Mouse (Mus musculus): ENCODE data around the gene H2-T23. TPM values are rescaled to one million over a fixed set of nuclear protein-coding genes. Genes with fewer than 3 reads are reported as not detected.
"Not testable (repeated sequence)": the region's sequence is repeated elsewhere in the genome, so short reads cannot be mapped to it uniquely, and the experiment has no call there.

The H2-T23 gene
- polyA plus RNA-seq, 1 experiment from 2014 or later: 15.9 TPM

GRCm38 (mm10) chr17:36018979-36019378 lies 13.7 kb downstream of the H2-T23 start:
- WGBS: 51% methylated on average over 2 of the region's 2 CpGs
- Histone ChIP-seq H3K9me3 (ENCODE audit: control insufficient read depth, low read length) (peaks cover 5% of the 10 kb centered on the region; the same call in 1 of the 2 replicates), H3K4me3 (ENCODE audit: low read depth, low read length) (0 out of 2 replicates have a peak overlapping the region, but pooled peaks have one; percentile 6), H3K9ac (ENCODE audit: low read depth, low read length) (no peak overlapping the region), H3K27ac (ENCODE audit: low read depth, low read length) (peak overlapping the region; percentile 23; the same call in 1 of the 2 replicates), H3K4me2 (peak overlapping the region; percentile 64), H3K36me3 (ENCODE audit: control insufficient read depth, insufficient read depth, low read length) (peaks cover 9% of the 10 kb centered on the region), H3K27me3 (replicated peaks; ENCODE audit: control insufficient read depth, insufficient read depth, low read length) (no peaks in the 10 kb centered on the region), H3K4me1 (replicated peaks; ENCODE audit: control insufficient read depth, insufficient read depth, low read length) (peaks cover 11% of the 10 kb centered on the region)
- ATAC-seq (replicated peaks; ENCODE audit: low FRiP score) (no peak), DNase-seq (ENCODE audit: low spot score) (no peak)

- Histone ChIP-seq H3K4me1 (replicated peaks; ENCODE audit: control insufficient read depth, insufficient read depth, low read length) (peaks cover 4% of the 10 kb centered on the region; the same call in 1 of the 2 replicates), H3K9ac (ENCODE audit: low read depth, low read length) (no peak overlapping the region)
Observed at GRCm38 (mm10) chr17:36017046-36017445, 15.6 kb downstream of the H2-T23 start.

GRCm38 (mm10) chr17:36014977-36015376 lies 17.7 kb downstream of the H2-T23 start:
- 90% methylated on average over 5 of the region's 5 CpGs for WGBS
- no peak overlapping the region for H3K27ac ChIP-seq (ENCODE audit: low read depth, low read length)
- no peak overlapping the region for H3K4me2 ChIP-seq
- no peak for DNase-seq (ENCODE audit: low spot score)
- H3K27me3 ChIP-seq (replicated peaks; ENCODE audit: control insufficient read depth, insufficient read depth, low read length): no peaks in the 10 kb centered on the region
- no peak for ATAC-seq (replicated peaks; ENCODE audit: low FRiP score)
- H3K36me3 ChIP-seq (ENCODE audit: control insufficient read depth, insufficient read depth, low read length): peaks cover 9% of the 10 kb centered on the region
- no peaks in the 10 kb centered on the region; the same call in 1 of the 2 replicates for H3K4me1 ChIP-seq (replicated peaks; ENCODE audit: control insufficient read depth, insufficient read depth, low read length)
- H3K9ac ChIP-seq (ENCODE audit: low read depth, low read length): no peak overlapping the region
- H3K4me3 ChIP-seq (ENCODE audit: low read depth, low read length): no peak overlapping the region
- H3K9me3 ChIP-seq (ENCODE audit: control insufficient read depth, low read length): no peaks in the 10 kb centered on the region

More at GRCm38 (mm10) chr17:36017046-36017445, 15.6 kb downstream of the H2-T23 start:
- Histone ChIP-seq H3K4me2 (no peak overlapping the region), H3K27ac (ENCODE audit: low read depth, low read length) (no peak overlapping the region), H3K4me3 (ENCODE audit: low read depth, low read length) (no peak overlapping the region), H3K27me3 (replicated peaks; ENCODE audit: control insufficient read depth, insufficient read depth, low read length) (no peaks in the 10 kb centered on the region), H3K36me3 (ENCODE audit: control insufficient read depth, insufficient read depth, low read length) (peaks cover 9% of the 10 kb centered on the region), H3K9me3 (ENCODE audit: control insufficient read depth, low read length) (peaks cover 5% of the 10 kb centered on the region; the same call in 1 of the 2 replicates)
- WGBS: 87% methylated on average over 5 of the region's 5 CpGs
- ATAC-seq (replicated peaks; ENCODE audit: low FRiP score) (no peak), DNase-seq (ENCODE audit: low spot score) (no peak)

DNA sequence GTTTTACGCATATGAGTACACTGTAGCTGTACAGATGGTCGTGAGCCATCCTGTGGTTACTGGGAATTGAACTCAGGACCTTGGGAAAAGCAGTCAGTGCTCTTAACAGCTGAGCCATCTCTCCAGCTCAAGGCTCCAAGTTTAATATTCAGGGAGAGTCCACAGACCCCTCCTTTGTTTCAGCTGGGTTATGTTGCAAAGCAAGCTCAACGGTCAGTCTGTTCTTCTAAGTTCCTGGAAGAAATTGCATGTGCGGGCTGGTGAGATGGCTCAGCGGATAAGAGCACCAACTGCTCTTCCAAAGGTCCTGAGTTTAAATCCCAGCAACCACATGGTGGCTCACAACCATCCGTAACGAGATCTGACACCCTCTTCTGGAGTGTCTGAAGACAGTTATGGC lies 28.2 kb downstream of the H2-T23 start:
- peaks cover 14% of the 10 kb centered on the region for H3K9me3 ChIP-seq (ENCODE audit: control insufficient read depth, low read length)
- not testable (repeated sequence) for H3K27ac ChIP-seq (ENCODE audit: low read depth, low read length); H3K9ac ChIP-seq (ENCODE audit: low read depth, low read length); DNase-seq (ENCODE audit: low spot score); H3K4me3 ChIP-seq (ENCODE audit: low read depth, low read length); H3K27me3 ChIP-seq (replicated peaks; ENCODE audit: control insufficient read depth, insufficient read depth, low read length); ATAC-seq (replicated peaks; ENCODE audit: low FRiP score); H3K4me2 ChIP-seq
- 92% methylated on average over 7 of the region's 7 CpGs for WGBS
- peaks cover 10% of the 10 kb centered on the region; the same call in 1 of the 2 replicates for H3K4me1 ChIP-seq (replicated peaks; ENCODE audit: control insufficient read depth, insufficient read depth, low read length)
- peaks cover 10% of the 10 kb centered on the region for H3K36me3 ChIP-seq (ENCODE audit: control insufficient read depth, insufficient read depth, low read length)

- Histone ChIP-seq H3K27me3 (replicated peaks; ENCODE audit: control insufficient read depth, insufficient read depth, low read length) (no peaks in the 10 kb centered on the region), H3K27ac (ENCODE audit: low read depth, low read length) (no peak overlapping the region), H3K4me1 (replicated peaks; ENCODE audit: control insufficient read depth, insufficient read depth, low read length) (peaks cover 13% of the 10 kb centered on the region), H3K4me2 (no peak overlapping the region), H3K9me3 (ENCODE audit: control insufficient read depth, low read length) (peaks cover 14% of the 10 kb centered on the region), H3K4me3 (ENCODE audit: low read depth, low read length) (no peak overlapping the region), H3K9ac (ENCODE audit: low read depth, low read length) (no peak overlapping the region), H3K36me3 (ENCODE audit: control insufficient read depth, insufficient read depth, low read length) (peaks cover 10% of the 10 kb centered on the region)
- DNase-seq (ENCODE audit: low spot score) (no peak), ATAC-seq (replicated peaks; ENCODE audit: low FRiP score) (no peak)
- WGBS: 96% methylated on average over 7 of the region's 7 CpGs
Observed at GRCm38 (mm10) chr17:36003331-36003730, 29.3 kb downstream of the H2-T23 start.

- DNase-seq (ENCODE audit: low spot score): no peak
- Histone ChIP-seq H3K4me1 (replicated peaks; ENCODE audit: control insufficient read depth, insufficient read depth, low read length) (peaks cover 26% of the 10 kb centered on the region), H3K27ac (ENCODE audit: low read depth, low read length) (peak overlapping the region; percentile 82), H3K9ac (ENCODE audit: low read depth, low read length) (no peak overlapping the region), H3K27me3 (replicated peaks; ENCODE audit: control insufficient read depth, insufficient read depth, low read length) (no peaks in the 10 kb centered on the region), H3K4me2 (no peak overlapping the region), H3K36me3 (ENCODE audit: control insufficient read depth, insufficient read depth, low read length) (peaks cover 10% of the 10 kb centered on the region), H3K9me3 (ENCODE audit: control insufficient read depth, low read length) (peaks cover 14% of the 10 kb centered on the region), H3K4me3 (ENCODE audit: low read depth, low read length) (no peak overlapping the region)
- peak; percentile 82 for ATAC-seq (replicated peaks; ENCODE audit: low FRiP score)
- WGBS: 65% methylated on average over 6 of the region's 6 CpGs
Observed at GRCm38 (mm10) chr17:36001966-36002365, 30.7 kb downstream of the H2-T23 start.

- Histone ChIP-seq H3K36me3 (ENCODE audit: control insufficient read depth, insufficient read depth, low read length) (peaks cover 6% of the 10 kb centered on the region), H3K4me2 (0 out of 2 replicates have a peak overlapping the region, but pooled peaks have one; percentile 3), H3K27me3 (replicated peaks; ENCODE audit: control insufficient read depth, insufficient read depth, low read length) (no peaks in the 10 kb centered on the region), H3K9ac (ENCODE audit: low read depth, low read length) (no peak overlapping the region), H3K4me1 (replicated peaks; ENCODE audit: control insufficient read depth, insufficient read depth, low read length) (peaks cover 26% of the 10 kb centered on the region), H3K27ac (ENCODE audit: low read depth, low read length) (peak overlapping the region; percentile 82), H3K4me3 (ENCODE audit: low read depth, low read length) (no peak overlapping the region), H3K9me3 (ENCODE audit: control insufficient read depth, low read length) (peaks cover 10% of the 10 kb centered on the region)
- DNase-seq (ENCODE audit: low spot score): no peak
- ATAC-seq (replicated peaks; ENCODE audit: low FRiP score): peak; percentile 32; the same call in 1 of the 2 replicates
- WGBS: 88% methylated on average over 12 of the region's 12 CpGs
Observed at GRCm38 (mm10) chr17:36001121-36001897, 31.3 kb downstream of the H2-T23 start.

- H3K27ac ChIP-seq (ENCODE audit: low read depth, low read length): peak overlapping the region; percentile 13; the same call in 1 of the 2 replicates
- DNase-seq (ENCODE audit: low spot score): no peak
- no peaks in the 10 kb centered on the region for H3K27me3 ChIP-seq (replicated peaks; ENCODE audit: control insufficient read depth, insufficient read depth, low read length)
- peaks cover 4% of the 10 kb centered on the region for H3K36me3 ChIP-seq (ENCODE audit: control insufficient read depth, insufficient read depth, low read length)
- H3K9ac ChIP-seq (ENCODE audit: low read depth, low read length): no peak overlapping the region
- WGBS: 84% methylated on average over 4 of the region's 4 CpGs
- H3K4me1 ChIP-seq (replicated peaks; ENCODE audit: control insufficient read depth, insufficient read depth, low read length): peaks cover 29% of the 10 kb centered on the region
- no peak overlapping the region for H3K4me2 ChIP-seq
- peaks cover 10% of the 10 kb centered on the region for H3K9me3 ChIP-seq (ENCODE audit: control insufficient read depth, low read length)
- no peak overlapping the region for H3K4me3 ChIP-seq (ENCODE audit: low read depth, low read length)
- ATAC-seq (replicated peaks; ENCODE audit: low FRiP score): no peak
Observed at GRCm38 (mm10) chr17:36000349-36000748, 32.3 kb downstream of the H2-T23 start.
